Mouse (Mus musculus) G1E (cell line): Measurements from ENCODE around the gene Epb41l2. TPM values are rescaled to one million over a fixed set of nuclear protein-coding genes. Genes with fewer than 3 reads are reported as not detected.

Experiments used
- ATAC-seq: 2 replicates; pipeline ENCODE4 v1.8.0; 2016; ENCODE audit warnings: mild to moderate bottlenecking; ENCODE audit not compliant: insufficient number of reproducible peaks, poor library complexity, low FRiP score, severe bottlenecking; ENCODE audit errors: extremely low read depth
- DNase-seq: peaks from one replicate; pipeline ENCODE4 v3.0.0; 2012; ENCODE audit warnings: low spot score
- H3K27me3 ChIP-seq: 2 replicates; pipeline ENCODE4 v1.6.1; 2012; ENCODE audit warnings: mild to moderate bottlenecking, low read length, inconsistent platforms; ENCODE audit not compliant: insufficient read depth
- H3K36me3 ChIP-seq: replicated peaks from 2 replicates; pipeline ENCODE3; 2012; ENCODE audit warnings: mild to moderate bottlenecking, inconsistent platforms
- H3K4me1 ChIP-seq: 2 replicates; pipeline ENCODE4 v1.6.1; 2012; ENCODE audit warnings: low read depth, low read length, inconsistent platforms, mixed read lengths; ENCODE audit not compliant: insufficient read depth
- H3K4me3 ChIP-seq: 2 replicates; pipeline ENCODE4 v1.5.1; 2012; ENCODE audit warnings: low read depth, mild to moderate bottlenecking, inconsistent platforms, low read length, moderate library complexity, mixed read lengths
- H3K9me3 ChIP-seq: replicated peaks from 2 replicates; pipeline ENCODE4 v1.6.1; 2012; ENCODE audit warnings: inconsistent platforms
- CTCF ChIP-seq: IDR thresholded peaks from 2 replicates; pipeline ENCODE4 v1.5.1; 2012; ENCODE audit warnings: low read depth, low read length, inconsistent platforms, mixed read lengths
- GATA1 ChIP-seq: IDR thresholded peaks from 2 replicates; pipeline ENCODE4 v1.6.1; 2012; ENCODE audit warnings: borderline replicate concordance, low read length, inconsistent platforms, mixed read lengths
- GATA2 ChIP-seq: IDR thresholded peaks from 2 replicates; pipeline ENCODE4 v1.6.1; 2012; ENCODE audit warnings: low read depth, low read length, inconsistent platforms, borderline replicate concordance
- POLR2AphosphoS5 ChIP-seq: IDR thresholded peaks from 2 replicates; pipeline ENCODE4 v1.6.1; 2012; ENCODE audit warnings: low read depth, low read length, inconsistent platforms; ENCODE audit not compliant: insufficient replicate concordance
- TAL1 ChIP-seq: conservative IDR thresholded peaks from 2 replicates; pipeline ENCODE4 v1.6.1; 2012; ENCODE audit warnings: low read depth, low read length, inconsistent platforms, mixed read lengths
- polyA plus RNA-seq: library from polyadenylated mRNA; stranded (reverse); fragments of >175 nt; gene quantifications from 2 replicates; pipeline ENCODE4 v1.2.3, GENCODE M21; 2012
- total RNA-seq, 2 experiments: library from RNA; stranded (forward) in 1 of 2; stranded (reverse) in 1 of 2; fragments of 200-1000 nt in 1 of 2; fragments of >200 nt in 1 of 2; fragmentation: Nextera tagmentation in 1 of 2; gene quantifications; 2 replicates each; pipeline ENCODE4 v1.2.3; 2014 to 2017

Epb41l2 gene
- total and polyA plus RNA-seq, 3 experiments, result 0.71 TPM; not detected in 2

GRCm38 (mm10) chr10:25533105-25533504 lies 173.5 kb downstream of the Epb41l2 start:
- peaks cover 3% of the 10 kb centered on the region; the same call in 1 of the 2 replicates for H3K27me3 ChIP-seq
- ATAC-seq (no peak), DNase-seq (no peak)
- no peak overlapping the region for H3K4me3 ChIP-seq
- no peaks in the 10 kb centered on the region for H3K9me3 ChIP-seq
- TF ChIP-seq POLR2AphosphoS5, result no peak
- no peak for TF ChIP-seq GATA2
- no peak for TF ChIP-seq GATA1
- TF ChIP-seq TAL1, result no peak
- TF ChIP-seq CTCF, result no peak
- no peaks in the 10 kb centered on the region for H3K36me3 ChIP-seq
- no peaks in the 10 kb centered on the region for H3K4me1 ChIP-seq

GRCm38 (mm10) chr10:25533513-25534246 lies 174.1 kb downstream of the Epb41l2 start:
- DNase-seq, result no peak
- peaks cover 3% of the 10 kb centered on the region; the same call in 1 of the 2 replicates for H3K27me3 ChIP-seq
- no peak overlapping the region for H3K4me3 ChIP-seq
- no peaks in the 10 kb centered on the region for H3K4me1 ChIP-seq
- H3K9me3 ChIP-seq, result no peaks in the 10 kb centered on the region
- TF ChIP-seq POLR2AphosphoS5 (no peak), GATA1 (no peak), CTCF (no peak), GATA2 (no peak), TAL1 (no peak)
- ATAC-seq, result no peak
- H3K36me3 ChIP-seq, result no peaks in the 10 kb centered on the region

- Histone ChIP-seq H3K4me1 (no peaks in the 10 kb centered on the region), H3K4me3 (no peak overlapping the region), H3K36me3 (no peaks in the 10 kb centered on the region), H3K27me3 (peaks cover 3% of the 10 kb centered on the region; the same call in 1 of the 2 replicates), H3K9me3 (no peaks in the 10 kb centered on the region)
- TF ChIP-seq CTCF (no peak), GATA1 (no peak), TAL1 (no peak), POLR2AphosphoS5 (no peak), GATA2 (no peak)
- DNase-seq (no peak), ATAC-seq (no peak)
These were observed 174.9 kb downstream of the Epb41l2 start for GRCm38 (mm10) chr10:25534467-25534866.

GRCm38 (mm10) chr10:25535891-25536331 lies 176.3 kb downstream of the Epb41l2 start, which contains the start of gene Smlr1:
Gene Smlr1, minus strand, starts transcription at chr10:25536267.
- Histone ChIP-seq H3K4me1 (no peaks in the 10 kb centered on the region), H3K9me3 (no peaks in the 10 kb centered on the region), H3K36me3 (no peaks in the 10 kb centered on the region), H3K4me3 (no peak within 1 kb of the TSS), H3K27me3 (peaks cover 3% of the 10 kb centered on the region; the same call in 1 of the 2 replicates)
- TF ChIP-seq TAL1 (no peak), GATA2 (no peak), CTCF (no peak), GATA1 (no peak), POLR2AphosphoS5 (no peak)
- DNase-seq (no peak), ATAC-seq (no peak)

GRCm38 (mm10) chr10:25536621-25537020 lies 177.0 kb downstream of the Epb41l2 start:
- ATAC-seq (no peak), DNase-seq (no peak)
- H3K36me3 ChIP-seq, result no peaks in the 10 kb centered on the region
- no peaks in the 10 kb centered on the region for H3K4me1 ChIP-seq
- no peak for TF ChIP-seq CTCF
- no peak for TF ChIP-seq TAL1
- TF ChIP-seq GATA1, result no peak
- no peak for TF ChIP-seq POLR2AphosphoS5
- TF ChIP-seq GATA2, result no peak
- no peaks in the 10 kb centered on the region for H3K9me3 ChIP-seq
- H3K4me3 ChIP-seq, result no peak overlapping the region
- peaks cover 3% of the 10 kb centered on the region; the same call in 1 of the 2 replicates for H3K27me3 ChIP-seq

- TF ChIP-seq POLR2AphosphoS5 (no peak), GATA1 (no peak), CTCF (no peak), TAL1 (no peak), GATA2 (no peak)
- Histone ChIP-seq H3K27me3 (peaks cover 3% of the 10 kb centered on the region; the same call in 1 of the 2 replicates), H3K9me3 (no peaks in the 10 kb centered on the region), H3K4me1 (no peaks in the 10 kb centered on the region), H3K36me3 (no peaks in the 10 kb centered on the region), H3K4me3 (no peak overlapping the region)
- DNase-seq (no peak), ATAC-seq (no peak)
These were observed 179.1 kb downstream of the Epb41l2 start for GRCm38 (mm10) chr10:25538738-25539137.
